Mouse (Mus musculus) heart, embryonic 11.5 days (tissue): ENCODE data around the gene Olfr711. TPM values are rescaled to one million over a fixed set of nuclear protein-coding genes. Genes with fewer than 3 reads are reported as not detected.
"Not testable (repeated sequence)": the region's sequence is repeated elsewhere in the genome, so short reads cannot be mapped to it uniquely, and the experiment has no call there.

ENCODE experiments used
- ATAC-seq: fragments of 200-750 bp; cut with Nextera tagmentation; replicated peaks from 2 replicates; pipeline ENCODE4 v1.8.0; 2017; ENCODE audit warnings: moderate library complexity; ENCODE audit not compliant: insufficient number of reproducible peaks, low FRiP score, low TSS enrichment
- H3K27ac ChIP-seq: fragments of 300-500 bp; sonication (generic); 2 replicates; pipeline ENCODE4 v1.5.1; 2014; ENCODE audit warnings: mild to moderate bottlenecking, low read depth, low read length
- H3K27me3 ChIP-seq: fragments of 300-500 bp; sonication (generic); 2 replicates; pipeline ENCODE4 v1.6.1; 2014; ENCODE audit warnings: mild to moderate bottlenecking, low read length, mixed read lengths; ENCODE audit not compliant: control insufficient read depth, insufficient read depth
- H3K36me3 ChIP-seq: fragments of 300-500 bp; sonication (generic); 2 replicates; pipeline ENCODE4 v1.6.1; 2014; ENCODE audit warnings: mild to moderate bottlenecking, low read length, moderate library complexity, mixed read lengths; ENCODE audit not compliant: control insufficient read depth, insufficient read depth
- H3K4me1 ChIP-seq: fragments of 300-500 bp; sonication (generic); 2 replicates; pipeline ENCODE4 v1.6.1; 2014; ENCODE audit warnings: low read length; ENCODE audit not compliant: control insufficient read depth, insufficient read depth
- H3K4me2 ChIP-seq: fragments of 300-500 bp; sonication (generic); 2 replicates; pipeline ENCODE4 v1.6.1; 2014; ENCODE audit warnings: mild to moderate bottlenecking, moderate library complexity
- H3K4me3 ChIP-seq: fragments of 300-500 bp; sonication (generic); 2 replicates; pipeline ENCODE4 v1.5.1; 2014; ENCODE audit warnings: low read depth, low read length
- H3K9ac ChIP-seq: fragments of 300-500 bp; sonication (generic); 2 replicates; pipeline ENCODE4 v1.6.1; 2014; ENCODE audit warnings: mild to moderate bottlenecking, low read depth, low read length, moderate library complexity
- H3K9me3 ChIP-seq: fragments of 300-500 bp; sonication (generic); replicated peaks from 2 replicates; pipeline ENCODE4 v1.6.1; 2016; ENCODE audit warnings: low read length; ENCODE audit not compliant: control insufficient read depth
- WGBS: fragments of 180-500 bp; shearing (Covaris S2); extraction: QIAGEN DNeasy Blood & Tissue Kit; methylation state at CpG from one replicate; pipeline ENCODE4 v1.1.7; 2014; ENCODE audit not compliant: insufficient replicate concordance; 5-methylcytosine and 5-hydroxymethylcytosine counted together
- polyA plus RNA-seq: library from polyadenylated mRNA; unstranded; fragments of >200 nt; fragmentation: Nextera tagmentation; extraction: Ambion mirVana; gene quantifications from 2 replicates; pipeline ENCODE4 v1.2.1, GENCODE M21; 2014

The Olfr711 gene
- polyA plus RNA-seq, result not detected in 2 replicates

- H3K27me3 ChIP-seq, result no peaks in the 10 kb centered on the region
- H3K9ac ChIP-seq, result no peak within 1 kb of the TSS
- H3K27ac ChIP-seq, result no peak within 1 kb of the TSS
- H3K4me1 ChIP-seq, result no peaks in the 10 kb centered on the region
- H3K9me3 ChIP-seq, result no peaks in the 10 kb centered on the region
- no peak within 1 kb of the TSS for H3K4me3 ChIP-seq
- WGBS, result 49% methylated on average over 1 of the region's 1 CpGs
- H3K36me3 ChIP-seq, result no peaks in the 10 kb centered on the region
- no peak for ATAC-seq
- no peak within 1 kb of the TSS for H3K4me2 ChIP-seq
Measured at GRCm38 (mm10) chr7:106975353-106975752, at the start of gene Olfr711. Gene Olfr711, minus strand, starts transcription at chr7:106975453.

- Histone ChIP-seq H3K4me1 (no peaks in the 10 kb centered on the region), H3K4me3 (no peak within 1 kb of the TSS), H3K4me2 (no peak within 1 kb of the TSS), H3K9ac (no peak within 1 kb of the TSS), H3K9me3 (0 out of 2 replicates have a peak, but pooled peaks cover 1% of the 10 kb centered on the region), H3K27me3 (no peaks in the 10 kb centered on the region), H3K27ac (no peak within 1 kb of the TSS), H3K36me3 (no peaks in the 10 kb centered on the region)
- no peak for ATAC-seq
- WGBS, result 52% methylated on average over 1 of the region's 1 CpGs
Measured at GRCm38 (mm10) chr7:107005972-107006371, 30.7 kb upstream of the Olfr711 start, which contains the start of gene Olfr2. Gene Olfr2, minus strand, starts transcription at chr7:107006072.

GRCm38 (mm10) chr7:107004169-107004568, 28.9 kb upstream of the Olfr711 start:
- H3K27ac ChIP-seq, result no peak overlapping the region
- ATAC-seq, result no peak
- H3K4me3 ChIP-seq, result no peak overlapping the region
- WGBS, result 17% methylated on average over 3 of the region's 3 CpGs
- H3K4me2 ChIP-seq, result no peak overlapping the region
- H3K36me3 ChIP-seq, result no peaks in the 10 kb centered on the region
- H3K9me3 ChIP-seq, result 0 out of 2 replicates have a peak, but pooled peaks cover 2% of the 10 kb centered on the region
- H3K27me3 ChIP-seq, result no peaks in the 10 kb centered on the region
- no peaks in the 10 kb centered on the region for H3K4me1 ChIP-seq
- no peak overlapping the region for H3K9ac ChIP-seq

- H3K4me3 ChIP-seq, result no peak overlapping the region
- no peak overlapping the region for H3K27ac ChIP-seq
- no peak for ATAC-seq
- no peaks in the 10 kb centered on the region for H3K36me3 ChIP-seq
- no peaks in the 10 kb centered on the region for H3K27me3 ChIP-seq
- H3K4me1 ChIP-seq, result no peaks in the 10 kb centered on the region
- no peak overlapping the region for H3K4me2 ChIP-seq
- 0 out of 2 replicates have a peak, but pooled peaks cover 2% of the 10 kb centered on the region for H3K9me3 ChIP-seq
- H3K9ac ChIP-seq, result no peak overlapping the region
- 83% methylated on average over 7 of the region's 7 CpGs for WGBS
Measured at GRCm38 (mm10) chr7:107000798-107001197, 25.5 kb upstream of the Olfr711 start.

- Histone ChIP-seq H3K4me3 (no peak overlapping the region), H3K27ac (no peak overlapping the region), H3K4me1 (no peaks in the 10 kb centered on the region), H3K36me3 (no peaks in the 10 kb centered on the region), H3K4me2 (no peak overlapping the region), H3K9me3 (no peaks in the 10 kb centered on the region), H3K27me3 (no peaks in the 10 kb centered on the region), H3K9ac (no peak overlapping the region)
- ATAC-seq, result no peak
- WGBS, result 78% methylated on average over 3 of the region's 3 CpGs
Measured at GRCm38 (mm10) chr7:106985236-106985635, 10.0 kb upstream of the Olfr711 start.

GRCm38 (mm10) chr7:106967503-106967902, 7.8 kb downstream of the Olfr711 start:
- not testable (repeated sequence) for H3K9me3 ChIP-seq, H3K4me3 ChIP-seq, H3K27ac ChIP-seq, H3K4me1 ChIP-seq, H3K27me3 ChIP-seq, H3K4me2 ChIP-seq, ATAC-seq, H3K36me3 ChIP-seq, H3K9ac ChIP-seq

GRCm38 (mm10) chr7:106963837-106964236, 11.4 kb downstream of the Olfr711 start, which contains the start of gene Olfr6:
Gene Olfr6, minus strand, starts transcription at chr7:106963937.
- ATAC-seq, result no peak
- H3K4me3 ChIP-seq, result no peak within 1 kb of the TSS
- H3K4me2 ChIP-seq, result no peak within 1 kb of the TSS
- H3K9me3 ChIP-seq, result no peaks in the 10 kb centered on the region
- H3K4me1 ChIP-seq, result no peaks in the 10 kb centered on the region
- H3K9ac ChIP-seq, result no peak within 1 kb of the TSS
- H3K27ac ChIP-seq, result no peak within 1 kb of the TSS
- H3K27me3 ChIP-seq, result no peaks in the 10 kb centered on the region
- 69% methylated on average over 1 of the region's 1 CpGs for WGBS
- no peaks in the 10 kb centered on the region for H3K36me3 ChIP-seq

- Histone ChIP-seq H3K4me2 (no peak within 1 kb of the TSS), H3K36me3 (no peaks in the 10 kb centered on the region), H3K27me3 (no peaks in the 10 kb centered on the region), H3K4me3 (no peak within 1 kb of the TSS), H3K4me1 (no peaks in the 10 kb centered on the region), H3K9me3 (no peaks in the 10 kb centered on the region), H3K9ac (no peak within 1 kb of the TSS), H3K27ac (no peak within 1 kb of the TSS)
- ATAC-seq, result no peak
- WGBS, result 76% methylated on average over 3 of the region's 3 CpGs
Measured at GRCm38 (mm10) chr7:106948212-106948611, 27.0 kb downstream of the Olfr711 start, which contains the start of gene Olfr710. Gene Olfr710, minus strand, starts transcription at chr7:106948312.

- H3K4me1 ChIP-seq, result no peaks in the 10 kb centered on the region
- ATAC-seq, result no peak
- H3K27me3 ChIP-seq, result no peaks in the 10 kb centered on the region
- no peaks in the 10 kb centered on the region for H3K36me3 ChIP-seq
- no peak within 1 kb of the TSS for H3K27ac ChIP-seq
- H3K9ac ChIP-seq, result no peak within 1 kb of the TSS
- no peak within 1 kb of the TSS for H3K4me2 ChIP-seq
- H3K9me3 ChIP-seq, result no peaks in the 10 kb centered on the region
- no peak within 1 kb of the TSS for H3K4me3 ChIP-seq
Measured at GRCm38 (mm10) chr7:106932119-106932518, 43.1 kb downstream of the Olfr711 start, which contains the start of gene Olfr709-ps1. Gene Olfr709-ps1, minus strand, starts transcription at chr7:106932219.
